Mouse (Mus musculus) limb, embryonic 14.5 days (tissue): ENCODE results near the gene Nat10. TPM values are rescaled to one million over a fixed set of nuclear protein-coding genes. Genes with fewer than 3 reads are reported as not detected.

Source experiments
- ATAC-seq: fragments of 200-750 bp; cut with Nextera tagmentation; 2 replicates; pipeline ENCODE4 v1.8.0; 2017; ENCODE audit warnings: low read depth, moderate number of reproducible peaks, moderate TSS enrichment; ENCODE audit not compliant: low FRiP score
- DNase-seq: peaks from one replicate; pipeline ENCODE4 v3.0.0-alpha.2; 2015; ENCODE audit warnings: low spot score
- H3K27ac ChIP-seq: fragments of 300-500 bp; sonication (generic); replicated peaks from 2 replicates; pipeline ENCODE4 v1.5.1; 2014; ENCODE audit warnings: low read depth, mild to moderate bottlenecking, low read length, moderate library complexity, mixed read lengths
- H3K27me3 ChIP-seq: fragments of 300-500 bp; sonication (generic); 2 replicates; pipeline ENCODE4 v1.6.1; 2014; ENCODE audit warnings: low read length, mixed read lengths; ENCODE audit not compliant: control insufficient read depth, insufficient read depth
- H3K36me3 ChIP-seq: fragments of 300-500 bp; sonication (generic); 2 replicates; pipeline ENCODE4 v1.6.1; 2014; ENCODE audit warnings: mild to moderate bottlenecking, low read length, moderate library complexity, mixed read lengths; ENCODE audit not compliant: control insufficient read depth, insufficient read depth
- H3K4me1 ChIP-seq: fragments of 300-500 bp; sonication (generic); 2 replicates; pipeline ENCODE4 v1.6.1; 2014; ENCODE audit warnings: antibody characterized with exemption, low read length, mixed read lengths; ENCODE audit not compliant: control insufficient read depth, insufficient read depth
- H3K4me2 ChIP-seq: fragments of 300-500 bp; sonication (generic); replicated peaks from 2 replicates; pipeline ENCODE4 v1.6.1; 2014; ENCODE audit warnings: low read depth, mild to moderate bottlenecking, low read length, moderate library complexity; ENCODE audit not compliant: severe bottlenecking
- H3K4me3 ChIP-seq: fragments of 300-500 bp; sonication (generic); replicated peaks from 2 replicates; pipeline ENCODE4 v1.5.1; 2014; ENCODE audit warnings: low read length
- H3K9ac ChIP-seq: fragments of 300-500 bp; sonication (generic); 2 replicates; pipeline ENCODE4 v1.6.1; 2014; ENCODE audit warnings: mild to moderate bottlenecking, low read depth, low read length, moderate library complexity; ENCODE audit not compliant: severe bottlenecking
- H3K9me3 ChIP-seq: fragments of 300-500 bp; sonication (generic); 2 replicates; pipeline ENCODE4 v1.6.1; 2016; ENCODE audit warnings: low read length; ENCODE audit not compliant: control insufficient read depth
- POLR2A ChIP-seq: fragments of 200-500 bp; IDR thresholded peaks from 2 replicates; pipeline ENCODE4 v1.8.0; 2012; ENCODE audit warnings: inconsistent platforms, mild to moderate bottlenecking, moderate library complexity, borderline replicate concordance; ENCODE audit not compliant: insufficient read depth, insufficient read length; ENCODE audit errors: extremely low read depth
- WGBS: fragments of 180-500 bp; shearing (Covaris S2); extraction: QIAGEN DNeasy Blood & Tissue Kit; methylation state at CpG from one replicate; pipeline ENCODE4 v1.1.7; 2014; 5-methylcytosine and 5-hydroxymethylcytosine counted together
- polyA plus RNA-seq, 2 experiments: library from polyadenylated mRNA; depleted of rRNA in 1 of 2; stranded (reverse) in 1 of 2; unstranded in 1 of 2; fragments of >200 nt; fragmentation: Nextera tagmentation in 1 of 2; extraction: Ambion mirVana in 1 of 2; gene quantifications; 2 replicates each; pipeline versions ENCODE4 v1.2.1 to v1.2.3; 2012 to 2014

Nat10 gene
- polyA plus RNA-seq, 2 experiments = 24.0 to 57.2 TPM

- DNase-seq (no peak), ATAC-seq (no peak)
- peaks cover 20% of the 10 kb centered on the region for H3K36me3 ChIP-seq
- H3K9me3 ChIP-seq = no peaks in the 10 kb centered on the region
- H3K4me2 ChIP-seq = no peak overlapping the region
- H3K27me3 ChIP-seq = no peaks in the 10 kb centered on the region
- no peak overlapping the region for H3K9ac ChIP-seq
- H3K4me1 ChIP-seq = peaks cover 21% of the 10 kb centered on the region
- no peak overlapping the region for H3K27ac ChIP-seq
- no peak for TF ChIP-seq POLR2A
- no peak overlapping the region for H3K4me3 ChIP-seq
Measured at GRCm38 (mm10) chr2:103687888-103688287, 73.2 kb downstream of the Nat10 start.

- peaks cover 21% of the 10 kb centered on the region for H3K4me1 ChIP-seq
- no peak for TF ChIP-seq POLR2A
- no peak overlapping the region for H3K4me2 ChIP-seq
Measured at GRCm38 (mm10) chr2:103687143-103687542, 73.9 kb downstream of the Nat10 start.

GRCm38 (mm10) chr2:103685581-103685980, 75.5 kb downstream of the Nat10 start:
- peak overlapping the region; percentile 40 for H3K27ac ChIP-seq
- peaks cover 21% of the 10 kb centered on the region for H3K4me1 ChIP-seq
- 55% methylated on average over 4 of the region's 4 CpGs for WGBS
- H3K36me3 ChIP-seq = peaks cover 16% of the 10 kb centered on the region; the same call in 1 of the 2 replicates
- no peaks in the 10 kb centered on the region for H3K9me3 ChIP-seq
- no peak overlapping the region for H3K4me2 ChIP-seq
- H3K9ac ChIP-seq = no peak overlapping the region
- DNase-seq = peak; percentile 50
- TF ChIP-seq POLR2A = no peak
- H3K4me3 ChIP-seq = no peak overlapping the region
- peak; percentile 67 for ATAC-seq
- H3K27me3 ChIP-seq = no peaks in the 10 kb centered on the region

More at GRCm38 (mm10) chr2:103687143-103687542, 73.9 kb downstream of the Nat10 start:
- no peak for DNase-seq
- Histone ChIP-seq H3K9ac (no peak overlapping the region), H3K9me3 (no peaks in the 10 kb centered on the region), H3K27ac (no peak overlapping the region), H3K4me3 (no peak overlapping the region), H3K27me3 (no peaks in the 10 kb centered on the region), H3K36me3 (peaks cover 20% of the 10 kb centered on the region)
- ATAC-seq = no peak

GRCm38 (mm10) chr2:103684926-103685577, 76.0 kb downstream of the Nat10 start:
- Histone ChIP-seq H3K27ac (peak overlapping the region; percentile 40), H3K9me3 (no peaks in the 10 kb centered on the region), H3K4me2 (no peak overlapping the region), H3K36me3 (peaks cover 16% of the 10 kb centered on the region; the same call in 1 of the 2 replicates), H3K4me3 (no peak overlapping the region), H3K9ac (no peak overlapping the region), H3K27me3 (no peaks in the 10 kb centered on the region), H3K4me1 (peaks cover 21% of the 10 kb centered on the region)
- no peak for TF ChIP-seq POLR2A
- ATAC-seq (peak; percentile 88), DNase-seq (peak; percentile 77)
- WGBS = 38% methylated on average over 7 of the region's 7 CpGs

- ATAC-seq = no peak
- Histone ChIP-seq H3K27me3 (no peaks in the 10 kb centered on the region), H3K36me3 (peaks cover 16% of the 10 kb centered on the region; the same call in 1 of the 2 replicates), H3K9me3 (no peaks in the 10 kb centered on the region), H3K27ac (no peak overlapping the region), H3K4me1 (peaks cover 21% of the 10 kb centered on the region), H3K4me2 (no peak overlapping the region), H3K4me3 (no peak overlapping the region), H3K9ac (no peak overlapping the region)
- no peak for DNase-seq
- 81% methylated on average over 2 of the region's 2 CpGs for WGBS
- no peak for TF ChIP-seq POLR2A
Measured at GRCm38 (mm10) chr2:103684431-103684830, 76.6 kb downstream of the Nat10 start.
